Mouse (Mus musculus) embryonic stem cell, embryonic (primary cell): Measurements from ENCODE around the gene Stra6l.

ENCODE experiments used
- CTCF ChIA-PET, 4 experiments: fragments of 300-600 bp in 2 of 4; fragments of 350-600 bp in 2 of 4; sonication (Branson Sonifier 250); formaldehyde crosslinking; loops; one replicate each; lab custom pipeline; 2022; ENCODE audit warnings: inconsistent platforms in 2 of 4; lab: Charles Lee
- POLR2A ChIA-PET, 4 experiments: fragments of 300-600 bp in 2 of 4; fragments of 350-600 bp in 2 of 4; sonication (Branson Sonifier 250); formaldehyde crosslinking; loops; one replicate each; lab custom pipeline; 2022; ENCODE audit warnings: antibody characterized with exemption in 4 of 4, inconsistent platforms in 1 of 4; lab: Charles Lee

Gene Stra6l

DNA sequence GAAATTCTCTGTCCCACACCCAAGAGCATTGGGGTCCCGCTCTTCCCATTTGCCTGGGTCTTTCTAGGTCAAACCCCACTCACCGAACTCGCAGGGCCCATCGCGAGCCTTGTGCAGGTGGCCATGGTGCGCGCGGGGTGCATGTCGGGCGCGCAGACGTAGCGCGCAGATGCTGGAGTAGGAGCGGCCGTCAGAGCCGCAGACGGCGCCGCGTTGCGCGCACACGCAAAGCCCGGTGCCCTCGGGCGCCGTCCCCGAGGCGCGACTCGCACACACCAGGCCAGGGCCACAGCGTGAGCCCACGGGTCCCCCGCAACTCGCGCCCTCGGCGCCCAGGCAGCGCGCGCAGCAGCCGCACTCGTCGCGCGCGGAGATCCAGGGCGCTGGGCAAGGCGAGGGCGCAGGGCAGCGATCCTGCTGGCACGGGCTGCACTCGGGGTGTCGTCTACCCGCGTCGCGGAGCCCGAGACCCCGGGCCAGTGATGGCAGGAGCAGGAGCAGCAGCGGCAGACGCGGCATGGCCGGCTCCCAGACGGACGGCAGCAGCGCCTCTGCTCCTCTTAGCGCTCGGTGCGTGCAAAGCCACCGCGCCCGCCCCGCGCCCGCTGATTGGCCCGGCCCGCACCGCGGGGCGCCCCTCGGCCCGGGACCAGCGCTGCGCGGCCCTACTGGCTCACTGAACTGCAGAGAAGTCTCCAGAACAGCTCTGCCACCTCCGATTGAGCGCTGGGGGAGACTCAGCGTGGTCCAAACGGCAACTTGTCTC, 22.0 kb upstream of the Stra6l start, which contains the start of gene Igfbpl1:
Gene Igfbpl1 (minus strand): TSS at position 649 of the 766 bp plus-strand sequence.
- POLR2A ChIA-PET: interaction anchor here in 1 of 4 experiments (0.9 kb wide), 1 partner anchor 10 kb away, joined by 3 read pairs; no protein-coding TSS in a partner anchor
- CTCF ChIA-PET: no interaction called here

- ChIA-PET CTCF (interaction anchor here in 3 of 4 experiments (0.5 to 1.4 kb wide), 5 partner anchors 10 to 775 kb away, joined by 3 to 4 read pairs (median 3); no protein-coding TSS in a partner anchor), POLR2A (no interaction called here)
Observed at GRCm38 (mm10) chr4:45829907-45830759, 18.3 kb upstream of the Stra6l start.

- CTCF ChIA-PET: no interaction called here
- POLR2A ChIA-PET: no interaction called here
Observed at GRCm38 (mm10) chr4:45831996-45832395, 16.5 kb upstream of the Stra6l start.

DNA sequence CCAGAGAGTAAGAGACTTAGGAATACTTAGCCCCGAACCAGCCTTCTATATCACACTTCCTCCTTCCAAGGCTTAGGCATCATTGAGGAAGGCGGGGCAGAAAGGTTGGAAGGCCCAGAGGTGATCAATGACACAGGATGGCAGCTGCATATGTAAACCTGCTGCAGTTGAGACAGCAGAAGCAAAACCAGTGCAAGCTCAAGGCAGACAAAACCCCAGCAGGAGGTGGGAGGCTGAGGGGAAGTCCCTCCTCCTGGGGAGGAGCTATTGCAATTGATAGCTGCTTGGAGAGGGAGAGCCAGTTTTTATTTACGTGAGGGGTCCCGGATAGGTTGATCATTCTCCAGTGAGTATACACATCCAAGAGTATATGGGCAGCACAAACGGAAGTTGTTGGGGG, 15.0 kb upstream of the Stra6l start:
- POLR2A ChIA-PET: interaction anchor here in 2 of 4 experiments (0.6 to 1.5 kb wide), 4 partner anchors 14 to 198 kb away, joined by 3 to 5 read pairs (median 4); no protein-coding TSS in a partner anchor
- CTCF ChIA-PET: interaction anchor here in 3 of 4 experiments (0.6 to 1.2 kb wide), 8 partner anchors 11 to 62 kb away, joined by 3 to 5 read pairs (median 3); no protein-coding TSS in a partner anchor

DNA sequence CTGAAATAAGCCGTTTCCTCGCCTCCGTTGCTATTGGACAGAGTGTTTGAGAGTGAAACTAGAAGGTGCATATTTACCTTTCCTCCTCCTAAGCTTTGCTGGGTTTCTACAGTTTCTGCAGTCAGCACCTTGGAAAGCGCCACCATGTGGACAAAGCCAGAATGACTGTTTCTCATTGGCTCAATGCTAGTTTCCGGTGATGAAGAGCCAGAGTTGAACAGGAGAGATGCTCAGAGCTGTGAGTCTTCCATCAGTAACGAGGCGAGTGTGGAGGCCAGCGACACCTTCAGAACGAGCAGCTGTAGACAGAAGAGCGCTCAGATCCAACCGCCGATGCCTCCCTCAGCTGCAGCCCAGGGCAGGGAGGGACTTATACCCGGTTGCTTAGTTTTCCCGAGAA, 4.1 kb upstream of the Stra6l start:
- CTCF ChIA-PET: interaction anchor here (0.6 to 1.8 kb wide), 22 partner anchors 8 to 426 kb away, joined by 3 to 10 read pairs (median 4); partner anchors contain the start of gene Aldh1b1 (in 1 of the 4)
- POLR2A ChIA-PET: interaction anchor here in 1 of 4 experiments (0.6 kb wide), 1 partner anchor 118 kb away, joined by 3 read pairs; no protein-coding TSS in a partner anchor

GRCm38 (mm10) chr4:45846263-45846662, 2.2 kb upstream of the Stra6l start:
- ChIA-PET POLR2A (no interaction called here), CTCF (interaction anchor here in 1 of 4 experiments (0.7 kb wide), 1 partner anchor 9 kb away, joined by 3 read pairs; no protein-coding TSS in a partner anchor)

DNA sequence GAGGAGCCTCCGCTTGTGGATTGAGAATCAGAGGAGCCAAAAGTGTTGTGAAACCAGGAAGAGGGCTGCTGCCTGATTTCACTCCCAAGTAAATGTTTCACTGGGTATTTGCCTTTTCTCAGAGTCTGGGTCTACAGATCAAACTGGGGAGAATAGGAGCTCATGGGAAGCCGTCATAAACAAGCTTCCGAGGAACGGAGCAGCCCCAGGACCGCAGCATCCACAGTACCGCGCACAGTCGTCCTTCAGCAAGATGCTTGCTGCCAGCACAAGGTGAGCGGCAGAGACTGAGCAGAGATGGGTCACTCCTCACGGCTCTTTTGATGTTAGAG, 327 bp downstream of the Stra6l start:
- POLR2A ChIA-PET: interaction anchor here in 2 of 4 experiments (0.6 to 1.2 kb wide), 3 partner anchors 20 to 25 kb away, joined by 3 to 4 read pairs (median 4); no protein-coding TSS in a partner anchor

GRCm38 (mm10) chr4:45849419-45849818, 955 bp downstream of the Stra6l start:
- ChIA-PET CTCF (no interaction called here), POLR2A (no interaction called here)

More for the DNA sequence above, 327 bp downstream of the Stra6l start:
- CTCF ChIA-PET: no interaction called here

- ChIA-PET POLR2A (interaction anchor here in 2 of 4 experiments (0.6 to 1.4 kb wide), 5 partner anchors 13 to 82 kb away, joined by 3 to 9 read pairs (median 3); no protein-coding TSS in a partner anchor), CTCF (interaction anchor here in 1 of 4 experiments (0.6 to 6.3 kb wide), 3 partner anchors 18 to 52 kb away, joined by 4 to 32 read pairs (median 6); no protein-coding TSS in a partner anchor)
Observed at GRCm38 (mm10) chr4:45851640-45852051, 3.2 kb downstream of the Stra6l start.

- CTCF ChIA-PET: interaction anchor here (0.7 to 6.3 kb wide), 10 partner anchors 9 to 1940 kb away, joined by 3 to 32 read pairs (median 3); no protein-coding TSS in a partner anchor
Observed at GRCm38 (mm10) chr4:45853496-45854246, 5.2 kb downstream of the Stra6l start.

DNA sequence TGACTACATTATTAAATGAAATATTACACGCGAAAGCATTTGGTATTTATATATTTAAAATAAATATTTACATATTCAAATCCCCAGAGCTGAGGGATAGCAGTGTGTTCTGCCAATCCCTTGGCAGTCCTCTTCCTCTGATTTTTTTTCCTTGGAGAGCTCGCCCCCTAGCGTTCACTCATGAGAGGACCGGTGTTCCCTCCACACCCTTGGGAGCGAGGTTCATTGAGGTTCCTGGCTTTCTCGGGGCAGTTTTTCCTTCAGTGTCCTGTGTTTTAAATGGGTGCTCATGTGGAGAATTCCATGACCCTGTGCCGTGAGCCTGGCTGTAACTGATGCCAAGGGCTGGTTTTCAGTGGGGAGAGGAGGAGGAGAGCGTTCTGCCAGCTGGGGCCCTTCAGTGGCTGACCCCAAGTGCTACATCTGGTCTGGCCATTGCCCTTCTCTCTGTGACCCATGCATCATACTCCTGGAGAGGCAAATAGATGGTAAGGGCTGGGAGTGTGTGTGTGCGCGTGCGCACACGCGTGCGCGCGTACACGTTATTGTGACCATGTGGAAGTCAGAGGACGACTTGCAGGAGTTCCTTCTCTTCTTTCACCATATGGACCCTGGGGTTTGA, 7.5 kb downstream of the Stra6l start:
- CTCF ChIA-PET: interaction anchor here (0.6 to 6.3 kb wide), 26 partner anchors 9 to 843 kb away, joined by 3 to 32 read pairs (median 3); no protein-coding TSS in a partner anchor
- POLR2A ChIA-PET: no interaction called here

More at GRCm38 (mm10) chr4:45853496-45854246, 5.2 kb downstream of the Stra6l start:
- POLR2A ChIA-PET: interaction anchor here in 3 of 4 experiments (0.6 to 1.8 kb wide), 4 partner anchors 20 to 338 kb away, joined by 3 to 5 read pairs (median 4); no protein-coding TSS in a partner anchor

- ChIA-PET POLR2A (no interaction called here), CTCF (interaction anchor here in 1 of 4 experiments (0.5 to 1.4 kb wide), 2 partner anchors 8 to 268 kb away, joined by 3 to 4 read pairs; no protein-coding TSS in a partner anchor)
Observed at GRCm38 (mm10) chr4:45861160-45861559, 12.7 kb downstream of the Stra6l start.

DNA sequence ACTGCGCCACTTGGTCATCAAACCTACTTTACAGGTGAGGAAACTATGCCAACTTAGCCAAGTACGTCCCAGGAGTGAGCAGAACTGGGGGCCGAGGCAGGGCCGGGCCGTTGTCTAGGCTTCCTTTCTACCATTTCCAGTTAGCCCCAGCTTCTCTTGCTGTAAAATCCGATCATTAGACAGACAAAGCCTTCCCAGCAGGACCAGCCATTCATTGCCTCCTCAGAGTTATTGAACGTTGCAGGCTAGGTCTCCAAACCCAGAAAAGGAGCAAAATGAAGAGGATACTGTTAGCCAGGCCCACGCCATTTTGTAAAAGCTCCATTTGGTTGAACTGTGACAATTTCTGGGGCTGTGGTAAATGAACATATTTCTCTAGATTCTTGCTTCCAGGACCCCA, 19.0 kb downstream of the Stra6l start:
- CTCF ChIA-PET: interaction anchor here in 1 of 4 experiments (0.6 kb wide), 1 partner anchor 12 kb away, joined by 3 read pairs; no protein-coding TSS in a partner anchor
- POLR2A ChIA-PET: interaction anchor here in 1 of 4 experiments (1.1 kb wide), 1 partner anchor 9 kb away, joined by 3 read pairs; no protein-coding TSS in a partner anchor

DNA sequence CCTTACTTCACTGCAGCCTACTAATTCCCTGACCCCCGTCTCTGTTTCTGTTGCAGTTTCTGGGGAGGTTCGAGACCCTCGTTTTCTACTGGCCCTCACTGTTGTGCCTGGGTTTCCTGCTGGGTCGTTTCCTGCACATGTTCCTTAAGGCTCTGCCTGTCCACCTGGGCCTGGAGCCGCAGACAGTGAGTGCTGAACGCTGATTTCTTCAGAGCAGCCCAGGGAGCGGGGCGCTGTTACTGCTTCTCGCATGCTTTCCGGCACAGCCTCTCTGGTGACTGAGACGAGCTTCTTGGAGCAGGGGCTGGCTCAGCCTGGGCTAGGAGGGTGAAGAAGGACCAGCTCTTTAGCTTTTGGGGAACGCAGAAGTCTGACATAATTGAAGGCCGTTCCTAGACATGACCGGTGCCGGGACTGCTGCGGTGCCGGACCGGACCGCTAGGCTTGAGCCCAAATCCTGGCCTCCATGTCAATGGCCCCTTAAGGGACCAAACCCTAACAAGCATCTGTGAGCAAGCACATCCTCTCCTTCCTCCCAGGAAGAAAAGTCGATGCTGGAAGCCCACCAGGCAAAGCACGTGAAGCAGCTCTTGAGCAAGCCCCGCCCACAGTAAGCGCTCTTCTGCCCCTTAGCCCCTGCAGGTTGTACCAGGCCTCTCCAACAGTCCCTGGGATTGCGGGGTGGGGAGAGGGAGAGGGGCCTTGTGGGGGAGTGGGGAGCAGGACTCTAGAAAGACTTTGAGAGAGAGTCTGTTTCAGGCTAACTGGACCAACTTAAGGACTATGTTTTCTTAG, 20.8 kb downstream of the Stra6l start:
- POLR2A ChIA-PET: interaction anchor here in 2 of 4 experiments (0.6 to 1.8 kb wide), 7 partner anchors 11 to 379 kb away, joined by 3 to 4 read pairs (median 4); partner anchors contain the start of gene Stra6l (in 1 of the 2)
- CTCF ChIA-PET: interaction anchor here (0.7 to 2.0 kb wide), 11 partner anchors 9 to 1276 kb away, joined by 3 to 5 read pairs (median 3); no protein-coding TSS in a partner anchor

DNA sequence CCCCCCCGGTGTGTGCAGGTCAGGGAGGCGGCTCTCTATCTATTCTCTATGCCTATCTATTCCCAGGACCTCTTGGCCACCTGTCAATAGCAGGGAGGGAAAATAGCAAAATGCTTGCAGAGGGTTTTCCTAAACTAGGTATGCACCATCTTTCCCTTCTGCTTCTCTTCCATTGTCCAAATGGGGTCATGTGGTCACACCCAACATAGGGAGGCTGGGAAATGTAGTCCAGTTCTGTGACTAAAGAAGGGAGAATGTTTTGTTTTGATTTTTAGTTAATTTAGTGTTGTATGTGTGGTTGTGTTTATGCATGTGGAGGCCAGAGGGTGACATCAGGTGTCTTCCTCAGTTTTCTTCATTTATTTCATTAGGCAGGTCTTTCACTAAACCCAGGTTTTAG, 23.7 kb downstream of the Stra6l start:
- POLR2A ChIA-PET: no interaction called here

DNA sequence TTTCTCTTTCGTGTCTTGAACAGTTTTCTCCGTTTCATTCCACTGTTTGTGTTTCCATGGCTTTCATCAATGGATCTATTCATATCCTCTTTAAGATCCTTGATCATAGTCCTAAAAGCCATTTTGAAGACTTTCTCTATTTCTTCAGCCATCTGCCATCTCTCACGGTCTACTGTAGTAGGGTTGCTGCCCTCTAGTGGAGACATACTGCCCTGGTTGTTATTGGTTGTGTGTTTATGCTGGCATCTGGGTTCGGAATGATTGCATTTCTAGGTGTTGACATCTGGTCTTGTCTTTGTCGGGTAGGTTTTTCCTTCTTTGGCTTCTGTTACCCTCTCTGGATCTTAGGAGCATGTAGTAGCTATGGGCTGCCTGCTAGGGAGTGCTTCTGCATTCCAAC, 30.5 kb downstream of the Stra6l start:
- ChIA-PET CTCF (interaction anchor here (0.5 to 1.2 kb wide), 16 partner anchors 8 to 773 kb away, joined by 3 to 4 read pairs (median 3); partner anchors contain the start of gene Aldh1b1 (in 1 of the 4)), POLR2A (no interaction called here)

More for the DNA sequence above, 23.7 kb downstream of the Stra6l start:
- CTCF ChIA-PET: interaction anchor here in 1 of 4 experiments (1.2 kb wide), 1 partner anchor 16 kb away, joined by 4 read pairs; no protein-coding TSS in a partner anchor
